Mouse (Mus musculus) limb, embryonic 15.5 days (tissue): ENCODE data around the gene E2f8. TPM values are rescaled to one million over a fixed set of nuclear protein-coding genes. Genes with fewer than 3 reads are reported as not detected.

Experiments used
- ATAC-seq: fragments of 200-750 bp; cut with Nextera tagmentation; 2 replicates; pipeline ENCODE4 v1.8.0; 2017; ENCODE audit warnings: low read depth, moderate TSS enrichment; ENCODE audit not compliant: insufficient number of reproducible peaks, low FRiP score, low TSS enrichment
- H3K27ac ChIP-seq: fragments of 300-500 bp; sonication (generic); 2 replicates; pipeline ENCODE4 v1.5.1; 2015; ENCODE audit warnings: moderate library complexity, mild to moderate bottlenecking, inconsistent platforms
- H3K27me3 ChIP-seq: fragments of 300-500 bp; sonication (generic); 2 replicates; pipeline ENCODE4 v1.6.1; 2015; ENCODE audit warnings: inconsistent platforms
- H3K36me3 ChIP-seq: fragments of 300-500 bp; sonication (generic); 2 replicates; pipeline ENCODE4 v1.6.1; 2015; ENCODE audit warnings: inconsistent platforms
- H3K4me1 ChIP-seq: fragments of 300-500 bp; sonication (generic); 2 replicates; pipeline ENCODE4 v1.6.1; 2015; ENCODE audit warnings: inconsistent platforms
- H3K4me2 ChIP-seq: fragments of 300-500 bp; sonication (generic); 2 replicates; pipeline ENCODE4 v1.6.1; 2015; ENCODE audit warnings: mild to moderate bottlenecking, inconsistent platforms
- H3K4me3 ChIP-seq: fragments of 300-500 bp; sonication (generic); 2 replicates; pipeline ENCODE4 v1.5.1; 2015; ENCODE audit warnings: mild to moderate bottlenecking, inconsistent platforms
- H3K9ac ChIP-seq: fragments of 300-500 bp; sonication (generic); 2 replicates; pipeline ENCODE4 v1.6.1; 2015; ENCODE audit warnings: inconsistent platforms
- H3K9me3 ChIP-seq: fragments of 300-500 bp; sonication (generic); 2 replicates; pipeline ENCODE4 v1.6.1; 2016; ENCODE audit warnings: inconsistent platforms
- WGBS: fragments of 180-500 bp; shearing (Covaris S2); methylation state at CpG from one replicate; pipeline ENCODE4 v1.1.7; 2015; 5-methylcytosine and 5-hydroxymethylcytosine counted together
- polyA plus RNA-seq: library from polyadenylated mRNA; unstranded; fragments of >200 nt; fragmentation: Nextera tagmentation; extraction: Ambion mirVana; gene quantifications from 2 replicates; pipeline ENCODE4 v1.2.1, GENCODE M21; 2015

Gene E2f8
- polyA plus RNA-seq, 1 experiment from 2014 or later, result 16.4 TPM

- Histone ChIP-seq H3K4me3 (no peak within 1 kb of the TSS), H3K4me1 (peaks cover 8% of the 10 kb centered on the region; the same call in 1 of the 2 replicates), H3K27me3 (no peaks in the 10 kb centered on the region), H3K36me3 (no peaks in the 10 kb centered on the region), H3K4me2 (no peak within 1 kb of the TSS), H3K27ac (no peak within 1 kb of the TSS), H3K9me3 (no peaks in the 10 kb centered on the region), H3K9ac (no peak within 1 kb of the TSS)
- ATAC-seq, result no peak
- 42% methylated on average over 11 of the region's 11 CpGs for WGBS
These were observed 33.4 kb downstream of the E2f8 start, which contains the start of gene Csrp3 for GRCm38 (mm10) chr7:48847820-48848650. Gene Csrp3 (minus strand): TSS chr7:48848033.

- Histone ChIP-seq H3K9ac (no peak overlapping the region), H3K4me1 (peaks cover 8% of the 10 kb centered on the region; the same call in 1 of the 2 replicates), H3K4me2 (no peak overlapping the region), H3K36me3 (no peaks in the 10 kb centered on the region), H3K4me3 (no peak overlapping the region), H3K9me3 (no peaks in the 10 kb centered on the region), H3K27me3 (no peaks in the 10 kb centered on the region), H3K27ac (no peak overlapping the region)
- ATAC-seq, result no peak
- 55% methylated on average over 6 of the region's 6 CpGs for WGBS
These were observed 34.6 kb downstream of the E2f8 start for GRCm38 (mm10) chr7:48846755-48847154.

- Histone ChIP-seq H3K27ac (no peak overlapping the region), H3K36me3 (no peaks in the 10 kb centered on the region), H3K4me3 (no peak overlapping the region), H3K9ac (no peak overlapping the region), H3K9me3 (no peaks in the 10 kb centered on the region), H3K27me3 (no peaks in the 10 kb centered on the region), H3K4me1 (peaks cover 8% of the 10 kb centered on the region; the same call in 1 of the 2 replicates), H3K4me2 (no peak overlapping the region)
- WGBS, result 57% methylated on average over 12 of the region's 12 CpGs
- peak; percentile 71; the same call in 1 of the 2 replicates for ATAC-seq
These were observed 36.0 kb downstream of the E2f8 start for GRCm38 (mm10) chr7:48845213-48845973.

DNA sequence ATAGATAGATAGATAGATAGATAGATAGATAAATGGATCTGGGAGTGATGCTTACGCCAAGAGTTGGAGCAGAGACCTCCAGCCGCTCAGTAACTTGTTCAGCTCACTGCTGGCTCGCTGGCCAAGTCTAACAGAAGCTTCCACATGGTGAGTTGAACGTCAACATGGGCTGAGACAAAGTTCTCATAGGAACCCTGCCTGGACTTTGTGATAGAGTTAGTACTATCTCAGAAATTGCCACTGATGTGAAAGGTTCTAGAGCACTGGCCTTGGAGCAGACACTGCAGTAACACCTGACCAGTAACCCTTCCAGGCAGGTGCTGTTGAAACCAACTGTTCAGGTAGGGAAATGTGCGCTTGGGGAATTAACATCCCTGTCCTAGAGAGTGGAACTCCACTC, 37.9 kb downstream of the E2f8 start:
- ATAC-seq, result no peak
- Histone ChIP-seq H3K9ac (no peak overlapping the region), H3K27ac (no peak overlapping the region), H3K4me3 (no peak overlapping the region), H3K4me2 (no peak overlapping the region), H3K4me1 (peaks cover 8% of the 10 kb centered on the region; the same call in 1 of the 2 replicates), H3K9me3 (no peaks in the 10 kb centered on the region), H3K36me3 (no peaks in the 10 kb centered on the region), H3K27me3 (no peaks in the 10 kb centered on the region)
- 87% methylated on average over 5 of the region's 5 CpGs for WGBS

- Histone ChIP-seq H3K36me3 (no peaks in the 10 kb centered on the region), H3K9ac (no peak overlapping the region), H3K27me3 (no peaks in the 10 kb centered on the region), H3K27ac (no peak overlapping the region), H3K4me1 (peaks cover 8% of the 10 kb centered on the region; the same call in 1 of the 2 replicates), H3K9me3 (no peaks in the 10 kb centered on the region), H3K4me3 (no peak overlapping the region), H3K4me2 (no peak overlapping the region)
- 74% methylated on average over 3 of the region's 3 CpGs for WGBS
- no peak for ATAC-seq
These were observed 39.0 kb downstream of the E2f8 start for GRCm38 (mm10) chr7:48842353-48842752.

DNA sequence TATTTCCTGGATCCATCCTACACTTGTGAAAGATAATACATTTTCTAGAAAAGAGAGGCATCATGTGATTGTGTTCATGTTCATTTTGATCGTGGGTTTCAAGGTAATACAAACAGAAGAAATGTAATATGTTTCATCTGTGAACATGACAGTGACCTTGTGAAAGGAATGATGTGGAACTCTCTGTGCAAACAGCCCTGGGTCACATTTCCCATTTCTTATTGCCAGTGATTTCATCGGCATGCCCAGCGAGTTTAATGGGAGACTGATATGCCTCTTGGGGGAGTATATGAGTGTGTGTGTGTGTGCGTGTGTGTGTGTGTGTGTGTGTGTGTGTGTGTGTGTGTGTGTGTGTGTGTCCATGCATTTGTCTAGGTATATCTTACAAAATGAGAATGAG, 39.9 kb downstream of the E2f8 start:
- Histone ChIP-seq H3K36me3 (no peaks in the 10 kb centered on the region), H3K9ac (no peak overlapping the region), H3K4me1 (peaks cover 8% of the 10 kb centered on the region; the same call in 1 of the 2 replicates), H3K4me3 (no peak overlapping the region), H3K27me3 (no peaks in the 10 kb centered on the region), H3K27ac (no peak overlapping the region), H3K4me2 (no peak overlapping the region), H3K9me3 (no peaks in the 10 kb centered on the region)
- 60% methylated on average over 4 of the region's 4 CpGs for WGBS
- no peak for ATAC-seq

DNA sequence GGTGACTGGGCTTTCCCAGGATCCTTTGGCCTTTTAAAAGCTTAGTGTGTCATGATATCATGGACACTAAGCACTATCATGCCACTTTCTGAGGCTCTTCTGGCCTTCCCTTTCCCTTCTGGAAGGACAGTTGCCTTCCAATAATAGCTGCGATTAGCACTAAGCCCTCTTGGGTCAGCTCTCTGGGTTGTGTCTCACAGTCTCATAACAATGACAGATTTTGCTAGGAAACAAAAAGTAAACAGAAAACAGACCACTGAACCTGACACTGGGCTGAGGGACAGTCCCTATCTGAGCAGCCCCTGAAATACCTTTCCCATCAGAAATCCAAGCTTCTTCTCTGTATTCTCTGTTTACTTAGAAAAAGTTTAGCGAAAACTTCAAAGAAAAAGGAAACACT, 40.9 kb downstream of the E2f8 start:
- H3K36me3 ChIP-seq, result no peaks in the 10 kb centered on the region
- no peak overlapping the region for H3K4me3 ChIP-seq
- no peak for ATAC-seq
- no peak overlapping the region for H3K4me2 ChIP-seq
- H3K9me3 ChIP-seq, result no peaks in the 10 kb centered on the region
- H3K27ac ChIP-seq, result no peak overlapping the region
- H3K4me1 ChIP-seq, result peaks cover 8% of the 10 kb centered on the region; the same call in 1 of the 2 replicates
- no peaks in the 10 kb centered on the region for H3K27me3 ChIP-seq
- no peak overlapping the region for H3K9ac ChIP-seq
- WGBS, result 82% methylated on average over 2 of the region's 2 CpGs

- Histone ChIP-seq H3K4me1 (no peaks in the 10 kb centered on the region), H3K27ac (no peak overlapping the region), H3K27me3 (no peaks in the 10 kb centered on the region), H3K9me3 (no peaks in the 10 kb centered on the region), H3K4me2 (no peak overlapping the region), H3K36me3 (no peaks in the 10 kb centered on the region), H3K9ac (no peak overlapping the region), H3K4me3 (no peak overlapping the region)
- no peak for ATAC-seq
- 72% methylated on average over 2 of the region's 2 CpGs for WGBS
These were observed 43.0 kb downstream of the E2f8 start for GRCm38 (mm10) chr7:48838434-48838833.

GRCm38 (mm10) chr7:48836949-48837348, 44.4 kb downstream of the E2f8 start:
- H3K36me3 ChIP-seq, result no peaks in the 10 kb centered on the region
- H3K27me3 ChIP-seq, result no peaks in the 10 kb centered on the region
- no peaks in the 10 kb centered on the region for H3K4me1 ChIP-seq
- H3K4me3 ChIP-seq, result no peak overlapping the region
- H3K9me3 ChIP-seq, result no peaks in the 10 kb centered on the region
- no peak overlapping the region for H3K4me2 ChIP-seq
- no peak for ATAC-seq
- no peak overlapping the region for H3K9ac ChIP-seq
- no peak overlapping the region for H3K27ac ChIP-seq
- WGBS, result 59% methylated on average over 6 of the region's 6 CpGs

GRCm38 (mm10) chr7:48834989-48835626, 46.3 kb downstream of the E2f8 start:
- no peaks in the 10 kb centered on the region for H3K36me3 ChIP-seq
- H3K9me3 ChIP-seq, result no peaks in the 10 kb centered on the region
- no peak for ATAC-seq
- no peak overlapping the region for H3K9ac ChIP-seq
- 75% methylated on average over 12 of the region's 12 CpGs for WGBS
- no peak overlapping the region for H3K4me2 ChIP-seq
- H3K27ac ChIP-seq, result no peak overlapping the region
- 0 out of 2 replicates have a peak, but pooled peaks cover 3% of the 10 kb centered on the region for H3K4me1 ChIP-seq
- H3K27me3 ChIP-seq, result no peaks in the 10 kb centered on the region
- no peak overlapping the region for H3K4me3 ChIP-seq

DNA sequence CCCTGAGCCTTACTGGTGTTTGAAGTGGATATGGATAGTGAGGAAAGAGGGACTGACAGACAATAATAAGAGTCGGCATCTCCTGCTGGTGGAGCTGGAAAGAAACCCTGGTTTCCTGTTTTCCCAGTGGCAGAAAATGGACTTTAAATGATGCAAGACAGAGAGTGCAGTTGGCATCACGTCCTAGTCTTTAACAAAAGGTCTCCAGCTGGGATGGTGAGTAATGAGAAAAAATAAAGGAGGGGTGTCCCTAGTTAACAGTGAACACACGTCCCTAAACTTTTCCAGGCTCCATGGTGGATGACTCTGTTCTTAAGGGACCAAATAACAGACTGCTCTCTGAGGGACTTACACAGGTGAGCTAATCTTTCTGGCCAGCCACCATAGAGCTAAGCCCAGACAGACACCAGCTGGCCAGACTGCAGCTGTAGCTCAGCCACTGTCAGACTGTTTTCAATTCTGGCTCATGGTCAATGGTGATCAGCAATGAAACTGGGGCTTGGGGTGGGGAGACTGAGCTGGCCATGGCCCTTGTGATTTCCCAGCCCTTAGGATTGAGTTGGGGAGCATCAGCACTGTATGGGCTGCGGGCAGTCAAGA, 46.9 kb downstream of the E2f8 start:
- H3K9me3 ChIP-seq, result no peaks in the 10 kb centered on the region
- H3K36me3 ChIP-seq, result no peaks in the 10 kb centered on the region
- no peak overlapping the region for H3K27ac ChIP-seq
- H3K4me2 ChIP-seq, result no peak overlapping the region
- H3K9ac ChIP-seq, result no peak overlapping the region
- WGBS, result 55% methylated on average over 4 of the region's 4 CpGs
- H3K4me1 ChIP-seq, result 0 out of 2 replicates have a peak, but pooled peaks cover 3% of the 10 kb centered on the region
- no peak overlapping the region for H3K4me3 ChIP-seq
- H3K27me3 ChIP-seq, result no peaks in the 10 kb centered on the region
- ATAC-seq, result no peak
